Mouse (Mus musculus) brain, embryonic 14.5 days (tissue): ENCODE data around the gene Rubcnl.

Source experiments
- CTCF ChIP-seq: fragments of 200-500 bp; IDR thresholded peaks from 2 replicates; pipeline ENCODE4 v1.5.1; 2012; ENCODE audit warnings: inconsistent platforms, mild to moderate bottlenecking, moderate library complexity, borderline replicate concordance; ENCODE audit not compliant: insufficient read depth, insufficient read length; ENCODE audit errors: extremely low read depth
- POLR2A ChIP-seq: fragments of 200-500 bp; IDR thresholded peaks from 2 replicates; pipeline ENCODE4 v1.6.1; 2012; ENCODE audit warnings: mild to moderate bottlenecking, inconsistent platforms, borderline replicate concordance; ENCODE audit not compliant: poor library complexity, insufficient read depth, insufficient read length, severe bottlenecking; ENCODE audit errors: extremely low read depth

DNA sequence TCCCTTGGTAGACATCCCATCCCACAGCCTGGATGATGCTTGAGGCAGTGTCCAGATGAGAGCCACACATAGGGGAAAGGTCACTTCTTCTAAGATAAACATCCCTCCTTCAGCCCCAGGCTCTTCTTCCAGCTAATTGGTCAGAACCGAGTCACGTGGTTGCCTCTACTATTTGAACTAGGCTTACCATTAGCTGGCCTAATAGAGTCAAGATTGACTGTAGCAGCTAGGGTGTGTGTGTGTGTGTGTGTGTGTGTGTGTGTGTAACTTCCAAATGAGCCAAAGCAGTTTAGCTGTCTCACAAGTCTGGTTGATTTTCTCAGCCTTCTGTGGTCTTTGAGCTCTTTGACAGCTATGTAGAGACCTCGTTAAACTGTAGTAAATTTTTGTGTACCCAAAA lies 29.3 kb upstream of the Rubcnl start:
- TF ChIP-seq POLR2A (no peak), CTCF (no peak)
